Mouse (Mus musculus) embryo, embryonic 9.5 days (tissue): Measurements from ENCODE around the gene Akr7a5.

Experiments used
- DNase-seq: peaks from one replicate; pipeline ENCODE4 v3.0.0-alpha.2; 2017; ENCODE audit errors: extremely low spot score

The Akr7a5 gene

GRCm38 (mm10) chr4:139310171-139310898 lies at the start of gene Akr7a5, which contains the start of gene Pqlc2:
Akr7a5 (plus strand) TSS chr4:139310744.
Pqlc2 (minus strand) TSS chr4:139310708.
- DNase-seq: peak; percentile 95

GRCm38 (mm10) chr4:139262981-139263380 lies 47.6 kb upstream of the Akr7a5 start:
- DNase-seq: no peak

GRCm38 (mm10) chr4:139265783-139266499 lies 44.6 kb upstream of the Akr7a5 start:
- DNase-seq: no peak

- no peak for DNase-seq
These were observed 44.1 kb upstream of the Akr7a5 start for GRCm38 (mm10) chr4:139266500-139266865.

GRCm38 (mm10) chr4:139267335-139267734 lies 43.2 kb upstream of the Akr7a5 start:
- no peak for DNase-seq

- no peak for DNase-seq
These were observed 42.3 kb upstream of the Akr7a5 start for GRCm38 (mm10) chr4:139268242-139268641.

- DNase-seq: no peak
These were observed 40.4 kb upstream of the Akr7a5 start for GRCm38 (mm10) chr4:139270168-139270567.

GRCm38 (mm10) chr4:139271562-139271961 lies 39.0 kb upstream of the Akr7a5 start:
- DNase-seq: no peak

GRCm38 (mm10) chr4:139272951-139273680 lies 37.4 kb upstream of the Akr7a5 start:
- no peak for DNase-seq

- DNase-seq: no peak
These were observed 36.0 kb upstream of the Akr7a5 start for GRCm38 (mm10) chr4:139274573-139274972.

GRCm38 (mm10) chr4:139276411-139276810 lies 34.1 kb upstream of the Akr7a5 start:
- no peak for DNase-seq

- no peak for DNase-seq
These were observed 30.0 kb upstream of the Akr7a5 start for GRCm38 (mm10) chr4:139280530-139280929.

GRCm38 (mm10) chr4:139281791-139282345 lies 28.7 kb upstream of the Akr7a5 start:
- no peak for DNase-seq

- no peak for DNase-seq
These were observed 27.6 kb upstream of the Akr7a5 start for GRCm38 (mm10) chr4:139282955-139283417.

- no peak for DNase-seq
These were observed 25.7 kb upstream of the Akr7a5 start for GRCm38 (mm10) chr4:139284877-139285276.

- DNase-seq: no peak
These were observed 24.3 kb upstream of the Akr7a5 start for GRCm38 (mm10) chr4:139286234-139286633.

- peak; percentile 76 for DNase-seq
These were observed 23.3 kb upstream of the Akr7a5 start for GRCm38 (mm10) chr4:139287122-139287863.

GRCm38 (mm10) chr4:139289017-139289416 lies 21.5 kb upstream of the Akr7a5 start:
- peak; percentile 45 for DNase-seq

- DNase-seq: no peak
These were observed 19.4 kb upstream of the Akr7a5 start for GRCm38 (mm10) chr4:139291099-139291498.

GRCm38 (mm10) chr4:139292038-139292437 lies 18.5 kb upstream of the Akr7a5 start:
- no peak for DNase-seq

- DNase-seq: no peak
These were observed 13.0 kb upstream of the Akr7a5 start for GRCm38 (mm10) chr4:139297566-139297965.
